Mouse (Mus musculus): ENCODE measurements around the gene March8. TPM values are rescaled to one million over a fixed set of nuclear protein-coding genes. Genes with fewer than 3 reads are reported as not detected.
"Not testable (repeated sequence)": the region's sequence is repeated elsewhere in the genome, so short reads cannot be mapped to it uniquely, and the experiment has no call there.

March8 gene
- 54.5 and 56.6 TPM in 2 replicates for polyA plus RNA-seq (2012; rRNA removed)

DNA sequence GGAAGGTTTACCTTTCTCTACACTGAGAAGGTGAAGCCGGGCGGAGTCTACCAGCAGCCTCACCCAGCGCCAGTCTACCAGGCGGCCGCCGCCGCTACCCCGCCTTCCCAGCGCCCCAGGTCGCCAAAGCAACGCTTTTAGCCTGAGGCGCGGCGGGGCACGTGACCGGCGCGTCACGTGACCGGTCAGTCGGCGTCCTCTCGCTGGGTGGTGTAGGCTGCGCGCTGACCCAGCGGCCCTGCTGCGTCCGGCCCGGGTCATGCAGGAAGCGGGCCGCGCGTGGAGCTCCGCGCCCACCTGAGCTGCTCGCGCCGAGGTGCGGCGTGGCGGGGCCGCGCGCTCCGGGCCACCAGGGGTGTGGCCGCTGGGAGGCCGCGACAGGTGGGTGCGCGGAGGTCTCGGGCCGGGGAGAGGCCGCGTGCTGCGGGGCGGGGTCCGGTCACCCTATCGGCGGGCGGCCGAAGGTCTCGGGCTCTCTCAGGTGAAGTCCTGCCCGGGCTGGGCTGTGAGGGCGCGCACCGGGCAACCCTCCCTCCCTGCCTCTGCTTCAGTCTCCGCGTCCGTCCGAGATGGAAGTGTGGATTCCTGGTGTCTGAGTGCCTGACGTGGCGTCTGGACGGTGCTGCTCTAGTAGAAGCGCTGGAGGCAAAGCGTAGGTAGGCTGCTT, at the start of gene March8:
Gene March8, plus strand, starts transcription at position 190 of the 667 bp plus-strand sequence.
- DNase-seq (ENCODE audit: low spot score): peak; percentile 91

DNA sequence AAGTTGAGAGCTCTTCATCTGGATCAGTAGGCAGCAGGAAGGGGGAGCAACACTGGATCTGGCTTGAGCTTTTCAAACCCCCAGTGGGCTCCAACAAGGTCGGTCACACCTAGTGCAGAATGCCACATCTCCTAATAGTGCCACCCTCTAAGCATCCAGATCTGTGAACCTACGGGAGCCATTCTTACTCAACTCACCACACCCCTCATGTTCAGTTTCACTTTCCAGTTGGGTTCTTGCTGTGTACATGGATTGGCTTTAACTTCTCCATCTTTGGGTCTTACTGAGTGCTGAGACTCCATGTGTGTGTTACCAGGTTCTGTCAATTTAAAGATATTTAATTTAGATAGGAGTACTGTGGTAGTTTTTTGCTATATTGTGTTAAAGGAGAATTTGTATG, 26.4 kb upstream of the March8 start:
- DNase-seq (ENCODE audit: low spot score): no peak

DNA sequence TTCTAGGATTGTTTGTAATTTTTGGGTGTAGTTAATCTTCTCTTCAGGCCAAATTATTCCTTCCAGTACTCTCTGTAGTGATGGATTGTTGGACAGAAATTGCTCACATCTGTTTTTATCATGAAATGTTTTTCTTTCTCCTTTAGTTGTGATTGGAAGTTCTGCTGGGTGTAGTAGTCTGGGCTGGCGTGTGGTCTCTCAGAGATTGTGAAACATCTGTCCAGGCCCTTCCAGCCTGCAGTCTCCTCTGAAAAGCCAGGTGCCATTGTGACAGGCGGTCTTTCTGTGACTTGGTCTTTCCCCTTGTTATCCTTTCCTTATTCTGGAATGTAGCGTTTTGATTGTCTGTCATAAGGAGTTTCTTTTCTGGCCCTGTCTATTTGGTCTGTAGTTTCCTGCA, 18.6 kb upstream of the March8 start:
- no peak for DNase-seq (ENCODE audit: low spot score)

- no peak for DNase-seq (ENCODE audit: low spot score)
These were observed 11.2 kb upstream of the March8 start for GRCm38 (mm10) chr6:116326641-116327040.

- peak; percentile 35 for DNase-seq (ENCODE audit: low spot score)
These were observed 6.4 kb upstream of the March8 start for GRCm38 (mm10) chr6:116331396-116331795.

GRCm38 (mm10) chr6:116337466-116337834, 374 bp upstream of the March8 start:
- no peak for DNase-seq (ENCODE audit: low spot score)

GRCm38 (mm10) chr6:116338520-116338919, 696 bp downstream of the March8 start:
- no peak for DNase-seq (ENCODE audit: low spot score)

- no peak for DNase-seq (ENCODE audit: low spot score)
These were observed 1.3 kb downstream of the March8 start for GRCm38 (mm10) chr6:116339088-116339487.

DNA sequence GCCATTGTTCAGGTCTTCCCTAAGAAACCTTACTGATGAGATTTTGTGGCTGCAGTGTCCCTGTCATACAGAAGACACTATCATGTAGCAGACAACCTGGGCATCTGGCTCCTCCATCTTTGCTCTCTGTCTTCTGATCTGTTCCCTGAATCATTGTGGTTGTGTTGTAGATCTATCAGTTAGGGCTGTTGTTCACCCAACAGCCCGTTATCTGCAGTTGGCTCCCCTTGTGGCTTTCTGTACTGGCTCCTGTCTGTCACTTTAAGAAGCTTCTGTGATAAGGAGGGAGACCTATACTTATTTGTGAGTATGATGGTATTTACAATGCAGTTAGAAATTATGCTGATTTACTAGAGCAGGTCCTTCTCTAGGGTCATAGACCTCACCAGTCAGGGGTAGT, 2.7 kb downstream of the March8 start:
- no peak for DNase-seq (ENCODE audit: low spot score)

DNA sequence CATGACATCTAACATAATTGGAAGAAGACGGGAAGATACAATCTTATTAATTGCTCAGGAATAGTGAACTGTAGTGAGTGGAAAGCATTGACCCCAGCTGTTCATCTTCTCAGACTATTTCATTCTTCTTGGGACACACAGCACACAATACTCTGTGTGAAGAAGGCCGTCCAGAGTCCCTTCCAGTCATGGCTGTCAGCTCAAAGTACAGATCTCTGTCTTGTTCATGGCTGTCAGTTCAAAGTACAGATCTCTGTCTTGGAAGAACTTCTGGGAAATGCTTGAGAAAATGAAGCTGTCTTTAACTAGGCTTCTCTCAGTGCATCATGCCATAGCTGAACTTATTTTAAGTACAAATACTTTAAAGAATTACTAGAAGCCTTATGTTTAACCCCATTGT, 10.1 kb downstream of the March8 start:
- DNase-seq (ENCODE audit: low spot score): no peak

DNA sequence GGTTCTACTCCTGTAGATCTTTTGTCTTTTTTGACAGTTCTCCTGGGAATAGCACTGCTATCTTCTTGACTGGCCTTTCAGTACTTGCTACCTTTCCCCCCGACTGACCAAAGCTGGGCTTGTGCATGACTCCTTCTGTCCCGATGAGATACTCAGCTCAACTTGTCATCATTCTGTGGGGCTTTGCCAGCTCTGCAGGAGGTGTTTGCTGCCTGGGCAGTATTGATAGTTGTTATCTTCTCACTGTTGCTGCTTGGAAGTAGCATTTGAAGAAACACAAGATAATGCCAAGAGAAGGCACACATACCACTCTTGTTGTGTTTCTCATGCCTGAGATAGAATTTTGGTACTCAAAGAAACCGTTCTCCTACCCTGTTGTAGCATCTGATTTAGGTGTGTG, 12.2 kb downstream of the March8 start:
- DNase-seq (ENCODE audit: low spot score): no peak

- no peak for DNase-seq (ENCODE audit: low spot score)
These were observed 12.8 kb downstream of the March8 start for GRCm38 (mm10) chr6:116350643-116351042.

DNA sequence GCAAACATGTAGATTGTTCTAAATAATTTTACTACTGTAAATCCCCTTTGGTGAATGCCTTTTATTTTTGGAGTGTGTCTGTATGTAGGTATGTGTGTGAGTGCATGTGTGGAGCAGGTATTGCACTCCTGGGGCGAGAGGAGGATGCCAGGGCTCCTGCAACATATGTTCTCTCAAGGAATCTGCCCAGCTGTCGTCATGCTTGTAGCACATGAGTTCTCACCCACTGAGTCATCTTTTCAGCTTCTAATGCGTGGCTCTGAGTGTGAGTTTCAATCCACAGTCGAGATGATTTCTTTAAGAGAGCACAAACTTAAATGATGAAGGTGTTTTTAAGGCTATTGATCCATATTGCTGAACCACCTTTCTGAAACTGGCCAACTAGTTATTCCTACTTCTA, 13.7 kb downstream of the March8 start:
- no peak for DNase-seq (ENCODE audit: low spot score)

GRCm38 (mm10) chr6:116353428-116353827, 15.6 kb downstream of the March8 start:
- no peak for DNase-seq (ENCODE audit: low spot score)

GRCm38 (mm10) chr6:116356311-116356947, 18.6 kb downstream of the March8 start:
- not testable (repeated sequence) for DNase-seq (ENCODE audit: low spot score)

DNA sequence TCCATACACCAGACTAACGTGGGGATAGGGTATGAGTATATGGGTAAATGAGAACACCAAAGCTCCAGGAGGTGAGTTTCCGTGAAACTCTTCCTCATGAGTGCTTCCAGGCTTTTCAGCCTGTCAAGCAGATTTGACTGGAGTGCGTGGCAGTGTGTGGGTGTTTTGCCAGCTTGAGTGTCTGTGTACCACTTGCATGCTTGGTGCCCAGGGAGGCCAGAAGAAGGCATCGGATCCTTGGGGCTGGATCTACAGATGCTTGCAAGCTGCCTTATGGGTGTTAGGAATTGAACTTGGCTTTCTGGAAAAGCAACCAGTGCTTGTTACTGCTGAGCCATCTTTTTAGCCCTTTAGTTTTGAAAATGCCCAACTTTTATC, 19.1 kb downstream of the March8 start:
- DNase-seq (ENCODE audit: low spot score): no peak

GRCm38 (mm10) chr6:116358056-116358455, 20.2 kb downstream of the March8 start:
- no peak for DNase-seq (ENCODE audit: low spot score)

DNA sequence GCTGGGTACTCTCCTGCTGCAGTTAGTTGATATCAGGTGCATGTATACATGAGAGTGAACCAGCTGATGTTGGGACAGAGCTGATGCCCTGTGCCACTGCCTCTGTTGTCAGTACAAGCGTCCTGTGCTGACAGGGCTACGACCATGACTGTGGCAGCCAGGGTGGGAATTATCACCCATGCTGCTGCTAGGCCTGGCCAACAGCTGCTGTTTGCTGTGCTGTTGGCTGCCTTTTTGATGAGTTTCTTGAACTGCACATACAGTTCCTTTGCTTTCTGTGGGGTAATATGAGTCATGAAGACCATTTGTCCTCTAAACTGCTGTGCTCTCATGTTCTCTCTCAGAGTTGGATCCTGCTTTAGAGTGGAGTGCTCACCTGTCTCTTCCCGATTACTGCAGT, 21.4 kb downstream of the March8 start:
- no peak for DNase-seq (ENCODE audit: low spot score)

- DNase-seq (ENCODE audit: low spot score): no peak
These were observed 23.6 kb downstream of the March8 start for GRCm38 (mm10) chr6:116361463-116361862.

DNA sequence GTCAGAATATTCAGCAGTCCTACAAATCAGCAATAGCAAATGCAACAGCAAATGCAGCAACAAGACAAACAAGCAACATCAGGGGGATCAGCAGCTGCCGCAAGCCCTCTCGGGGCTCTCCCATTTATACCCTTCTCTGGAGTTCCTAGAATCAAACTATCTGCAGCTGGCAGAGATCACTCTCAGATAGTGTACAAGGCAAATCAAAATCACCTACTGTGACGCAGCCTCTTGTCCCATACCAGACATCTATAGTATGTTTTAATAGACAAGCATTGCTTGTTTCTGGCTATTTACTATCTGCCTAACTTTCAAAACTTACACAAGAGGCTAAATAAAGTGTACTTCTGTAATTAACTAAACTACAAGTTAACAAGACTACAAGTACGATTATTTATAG, 24.2 kb downstream of the March8 start:
- no peak for DNase-seq (ENCODE audit: low spot score)

DNA sequence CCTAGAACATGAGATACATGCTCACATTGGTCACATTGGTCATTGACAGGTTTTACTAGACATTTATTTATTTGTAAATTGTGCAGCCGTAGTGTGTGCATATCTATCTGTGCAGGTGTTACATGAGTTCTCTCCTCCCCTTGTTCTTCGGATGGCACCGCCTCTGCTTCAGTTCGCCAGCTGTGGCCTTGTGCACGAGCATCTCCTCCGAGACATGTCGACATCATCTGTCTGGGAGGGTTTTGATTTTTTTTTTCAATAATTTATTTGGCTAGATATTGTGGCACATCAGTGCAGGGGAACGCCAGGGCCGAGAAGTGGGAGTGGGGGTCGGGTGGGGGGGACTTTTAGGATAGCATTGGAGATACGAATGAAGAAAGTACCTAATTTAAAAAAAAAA, 30.1 kb downstream of the March8 start:
- no peak for DNase-seq (ENCODE audit: low spot score)

GRCm38 (mm10) chr6:116369811-116370210, 32.0 kb downstream of the March8 start:
- DNase-seq (ENCODE audit: low spot score): no peak

DNA sequence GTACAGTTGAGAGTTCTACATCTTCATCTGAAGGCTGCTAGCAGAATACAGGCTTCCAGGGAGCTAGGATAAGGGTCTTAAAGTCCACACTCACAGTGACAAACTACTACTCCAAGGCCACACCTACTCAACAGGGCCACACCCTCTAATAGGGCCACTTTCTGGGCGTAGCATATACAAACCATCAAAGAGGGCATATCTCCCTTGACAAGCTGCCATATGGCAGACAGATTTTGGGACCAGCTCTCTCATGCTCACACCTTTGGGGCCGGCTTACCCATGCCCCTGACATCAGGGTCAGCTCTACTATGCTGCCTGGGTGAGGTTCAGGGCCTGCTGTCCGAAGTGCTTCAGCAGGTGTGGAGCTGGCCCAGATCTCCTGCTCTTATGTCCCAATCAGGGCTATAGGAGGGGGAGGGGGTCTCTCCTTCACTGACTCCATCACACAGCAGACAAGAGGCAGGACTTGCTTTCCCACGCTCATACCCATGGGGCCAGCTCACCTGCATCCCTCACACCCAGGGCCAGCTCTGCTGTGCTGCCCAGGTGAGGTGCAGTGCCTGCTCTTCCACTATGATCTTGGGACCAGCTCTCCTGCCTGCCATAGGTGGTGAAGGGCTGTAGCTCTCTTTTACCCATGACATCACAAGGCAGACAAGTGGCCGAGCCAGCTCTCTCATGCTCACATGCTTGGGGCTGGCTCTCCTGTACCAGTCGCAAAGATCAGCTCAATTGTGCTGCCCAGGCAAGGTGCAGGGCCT, 32.6 kb downstream of the March8 start:
- no peak for DNase-seq (ENCODE audit: low spot score)
